Mouse (Mus musculus): ENCODE data around the gene Ago1. TPM values are rescaled to one million over a fixed set of nuclear protein-coding genes. Genes with fewer than 3 reads are reported as not detected.

Ago1 gene
- polyA plus RNA-seq, 1 experiment from 2014 or later, result 23.4 TPM

DNA sequence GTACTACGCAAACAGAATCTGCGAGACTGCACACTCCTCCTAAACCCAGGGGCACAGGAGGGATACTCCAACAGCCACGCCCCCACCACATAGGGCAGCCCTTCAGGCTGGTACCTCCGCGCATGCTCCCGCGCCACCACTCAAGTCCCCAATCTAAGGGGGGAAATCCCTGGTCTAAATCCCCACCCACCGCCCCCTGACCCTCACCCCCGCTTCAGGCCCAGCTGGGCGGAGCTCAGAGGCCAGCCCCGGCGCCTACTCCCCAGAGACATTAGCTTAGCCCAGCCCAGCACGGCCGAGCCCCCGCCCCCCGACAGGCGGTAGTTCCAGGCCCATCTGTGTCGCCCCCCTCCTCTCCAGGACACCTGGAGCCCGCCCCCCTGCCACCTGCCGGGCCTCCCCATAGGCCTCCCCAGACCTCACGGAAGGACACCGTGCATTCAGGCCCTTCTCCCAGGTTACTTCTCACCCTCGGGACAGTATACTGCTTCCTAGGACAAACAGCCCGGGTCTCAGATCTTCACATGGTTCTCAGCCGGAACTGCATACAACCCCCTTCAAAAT lies 580 bp downstream of the Ago1 start:
- no peaks in the 10 kb centered on the region for H3K9me3 ChIP-seq

GRCm38 (mm10) chr4:126466251-126466750 lies 2.1 kb downstream of the Ago1 start:
- Histone ChIP-seq H3K9me3 (no peaks in the 10 kb centered on the region), H3K4me3 (replicated peaks) (peak overlapping the region; percentile 91), H3K4me1 (peaks cover 55% of the 10 kb centered on the region), H3K27ac (peak overlapping the region; percentile 99), H3K9ac (peak overlapping the region; percentile 94), H3K4me2 (peak overlapping the region; percentile 74), H3K36me3 (replicated peaks) (peaks cover 6% of the 10 kb centered on the region; the same call in 1 of the 2 replicates), H3K27me3 (no peaks in the 10 kb centered on the region)
- WGBS, result 6% methylated on average over 8 of the region's 8 CpGs
- ATAC-seq (ENCODE audit: low FRiP score), result no peak

More for the DNA sequence above, 580 bp downstream of the Ago1 start:
- WGBS, result under 1% methylated on average over 25 of the region's 25 CpGs
- peak overlapping the region; percentile 99 for H3K27ac ChIP-seq
- H3K4me3 ChIP-seq (replicated peaks), result peak overlapping the region; percentile 91
- ATAC-seq (ENCODE audit: low FRiP score), result peak; percentile 69
- H3K36me3 ChIP-seq (replicated peaks), result no peaks in the 10 kb centered on the region
- H3K4me2 ChIP-seq, result peak overlapping the region; percentile 74
- H3K4me1 ChIP-seq, result peaks cover 49% of the 10 kb centered on the region
- H3K9ac ChIP-seq, result peak overlapping the region; percentile 94
- no peaks in the 10 kb centered on the region for H3K27me3 ChIP-seq

- H3K36me3 ChIP-seq (replicated peaks), result peaks cover 10% of the 10 kb centered on the region
- peaks cover 56% of the 10 kb centered on the region for H3K4me1 ChIP-seq
- no peaks in the 10 kb centered on the region for H3K27me3 ChIP-seq
- peak overlapping the region; percentile 94 for H3K9ac ChIP-seq
- peak overlapping the region; percentile 99 for H3K27ac ChIP-seq
- H3K9me3 ChIP-seq, result no peaks in the 10 kb centered on the region
- H3K4me2 ChIP-seq, result peak overlapping the region; percentile 74
- WGBS, result under 1% methylated on average over 8 of the region's 8 CpGs
- H3K4me3 ChIP-seq (replicated peaks), result peak overlapping the region; percentile 91
- peak; percentile 72 for ATAC-seq (ENCODE audit: low FRiP score)
Measured at GRCm38 (mm10) chr4:126465843-126466242, 2.5 kb downstream of the Ago1 start.

GRCm38 (mm10) chr4:126464892-126465235 lies 3.5 kb downstream of the Ago1 start:
- 3% methylated on average over 2 of the region's 2 CpGs for WGBS
- H3K36me3 ChIP-seq (replicated peaks), result peaks cover 19% of the 10 kb centered on the region
- H3K9me3 ChIP-seq, result no peaks in the 10 kb centered on the region
- peak overlapping the region; percentile 91 for H3K4me3 ChIP-seq (replicated peaks)
- no peak for ATAC-seq (ENCODE audit: low FRiP score)
- no peaks in the 10 kb centered on the region for H3K27me3 ChIP-seq
- H3K4me1 ChIP-seq, result peaks cover 60% of the 10 kb centered on the region
- H3K4me2 ChIP-seq, result peak overlapping the region; percentile 74
- peak overlapping the region; percentile 94 for H3K9ac ChIP-seq
- peak overlapping the region; percentile 99 for H3K27ac ChIP-seq

GRCm38 (mm10) chr4:126464189-126464891 lies 4.0 kb downstream of the Ago1 start:
- H3K36me3 ChIP-seq (replicated peaks), result peaks cover 25% of the 10 kb centered on the region
- H3K27ac ChIP-seq, result peak overlapping the region; percentile 99
- WGBS, result 14% methylated on average over 4 of the region's 4 CpGs
- ATAC-seq (ENCODE audit: low FRiP score), result no peak
- no peaks in the 10 kb centered on the region for H3K27me3 ChIP-seq
- H3K4me1 ChIP-seq, result peaks cover 60% of the 10 kb centered on the region
- peak overlapping the region; percentile 94 for H3K9ac ChIP-seq
- H3K9me3 ChIP-seq, result no peaks in the 10 kb centered on the region
- H3K4me2 ChIP-seq, result peak overlapping the region; percentile 74
- peak overlapping the region; percentile 91 for H3K4me3 ChIP-seq (replicated peaks)

DNA sequence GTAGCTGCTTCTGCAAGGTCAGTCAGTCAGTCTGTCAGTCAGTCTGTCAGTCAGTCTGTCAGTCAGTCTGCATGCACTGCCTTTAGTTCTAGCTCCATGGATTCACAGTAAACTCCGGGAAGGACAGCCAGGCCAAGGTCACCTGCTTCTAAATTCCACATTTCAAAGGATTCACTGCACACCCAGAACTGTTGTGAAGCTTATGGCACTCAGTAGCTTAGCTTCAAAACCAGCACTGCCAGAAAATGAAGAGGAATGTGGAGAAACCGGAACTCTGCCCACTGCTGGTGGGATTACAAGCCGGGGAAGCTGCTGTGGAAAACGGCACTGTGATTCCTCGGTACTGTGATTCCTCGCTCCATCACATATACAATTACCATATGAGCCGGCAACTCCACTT lies 12.9 kb downstream of the Ago1 start:
- H3K36me3 ChIP-seq (replicated peaks), result peaks cover 98% of the 10 kb centered on the region
- WGBS, result 92% methylated on average over 7 of the region's 7 CpGs
- no peak overlapping the region for H3K4me2 ChIP-seq
- ATAC-seq (ENCODE audit: low FRiP score), result no peak
- H3K27me3 ChIP-seq, result no peaks in the 10 kb centered on the region
- 0 out of 2 replicates have a peak overlapping the region, but pooled peaks have one; percentile 13 for H3K27ac ChIP-seq
- no peaks in the 10 kb centered on the region for H3K4me1 ChIP-seq
- H3K9me3 ChIP-seq, result no peaks in the 10 kb centered on the region
- H3K4me3 ChIP-seq (replicated peaks), result no peak overlapping the region
- no peak overlapping the region for H3K9ac ChIP-seq

DNA sequence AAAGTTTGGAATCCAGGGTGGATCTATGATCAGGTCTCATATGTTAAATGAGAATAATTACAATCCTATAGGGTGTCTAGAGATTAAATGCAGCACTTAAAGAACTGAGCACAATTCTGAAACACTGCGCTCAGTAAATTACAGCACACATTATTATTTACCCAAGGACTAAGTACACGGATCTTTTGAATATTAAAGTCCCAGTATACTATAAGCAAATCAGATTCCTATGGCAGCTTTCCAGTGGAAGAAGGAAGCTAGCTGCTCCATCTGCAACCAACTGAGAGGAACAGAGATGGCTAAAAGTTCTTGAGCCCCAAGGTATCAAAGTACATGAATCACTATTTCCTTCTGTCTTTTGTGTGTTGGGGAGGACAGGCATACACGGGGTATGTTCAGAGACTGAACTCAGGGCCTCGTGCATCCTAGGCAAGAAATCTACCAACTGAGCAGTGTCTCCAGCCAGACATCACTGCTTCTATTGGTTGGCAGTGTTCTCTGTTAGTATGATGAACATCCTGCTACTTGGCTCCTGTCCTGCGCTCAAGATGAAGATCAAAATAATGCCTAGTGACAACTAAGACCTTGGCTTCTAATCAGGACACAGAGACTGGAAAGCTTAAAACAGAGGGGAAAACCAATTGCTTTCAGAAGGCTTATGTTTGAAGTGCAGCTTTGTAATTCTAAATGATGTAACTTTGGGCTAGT lies 13.7 kb downstream of the Ago1 start:
- H3K36me3 ChIP-seq (replicated peaks), result peaks cover 96% of the 10 kb centered on the region
- H3K4me3 ChIP-seq (replicated peaks), result no peak overlapping the region
- WGBS, result 94% methylated on average over 5 of the region's 5 CpGs
- no peaks in the 10 kb centered on the region for H3K4me1 ChIP-seq
- H3K27me3 ChIP-seq, result no peaks in the 10 kb centered on the region
- H3K9ac ChIP-seq, result no peak overlapping the region
- ATAC-seq (ENCODE audit: low FRiP score), result no peak
- no peaks in the 10 kb centered on the region for H3K9me3 ChIP-seq
- no peak overlapping the region for H3K4me2 ChIP-seq
- no peak overlapping the region for H3K27ac ChIP-seq

DNA sequence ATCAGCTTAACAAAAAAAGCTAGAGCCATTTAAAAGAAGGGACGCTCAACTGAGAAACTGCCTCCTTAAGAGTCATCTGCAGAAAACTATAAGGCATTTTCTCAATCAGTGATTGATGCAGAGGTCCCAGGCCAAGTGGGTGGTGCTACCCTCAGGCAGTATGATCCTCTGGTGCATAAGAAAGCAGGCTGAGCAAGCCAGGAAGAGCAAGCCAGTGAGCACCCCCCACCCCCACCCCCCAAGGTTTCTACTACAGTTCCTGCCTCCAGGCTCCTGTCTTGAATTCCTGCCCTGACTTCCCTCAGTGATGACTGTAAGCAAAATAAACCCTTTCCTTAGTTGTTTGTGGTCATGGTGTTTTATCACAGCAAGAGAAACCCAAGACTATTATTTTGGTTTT lies 18.1 kb downstream of the Ago1 start:
- Histone ChIP-seq H3K4me1 (no peaks in the 10 kb centered on the region), H3K27ac (no peak overlapping the region), H3K4me2 (no peak overlapping the region), H3K9ac (no peak overlapping the region), H3K27me3 (no peaks in the 10 kb centered on the region), H3K36me3 (replicated peaks) (peaks cover 90% of the 10 kb centered on the region), H3K9me3 (no peaks in the 10 kb centered on the region), H3K4me3 (replicated peaks) (no peak overlapping the region)
- ATAC-seq (ENCODE audit: low FRiP score), result no peak
- WGBS, result 90% methylated on average over 1 of the region's 1 CpGs

DNA sequence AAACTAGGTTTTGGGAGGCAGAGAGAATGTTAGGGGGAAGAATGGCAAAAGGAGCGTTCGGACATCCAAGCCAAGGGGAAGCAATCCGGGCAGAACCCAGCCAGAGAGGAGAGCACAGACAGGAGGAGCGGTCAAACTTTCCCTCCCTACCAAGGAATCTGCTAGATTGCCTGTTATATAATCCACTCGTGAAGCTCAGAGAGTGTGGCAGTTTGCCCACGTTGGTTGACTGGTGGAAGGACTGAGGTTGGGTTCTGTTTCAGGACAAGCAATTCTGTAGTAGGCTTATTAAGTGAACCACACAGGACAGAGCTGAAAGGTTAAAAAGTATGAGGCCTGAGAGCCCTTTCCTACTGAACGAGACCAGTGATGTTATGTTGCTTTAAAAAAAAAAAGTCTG lies 21.3 kb downstream of the Ago1 start:
- no peak for ATAC-seq (ENCODE audit: low FRiP score)
- Histone ChIP-seq H3K4me3 (replicated peaks) (no peak overlapping the region), H3K27ac (no peak overlapping the region), H3K27me3 (no peaks in the 10 kb centered on the region), H3K9ac (no peak overlapping the region), H3K9me3 (no peaks in the 10 kb centered on the region), H3K4me2 (no peak overlapping the region), H3K36me3 (replicated peaks) (peaks cover 84% of the 10 kb centered on the region), H3K4me1 (no peaks in the 10 kb centered on the region)
- WGBS, result 90% methylated on average over 7 of the region's 7 CpGs

DNA sequence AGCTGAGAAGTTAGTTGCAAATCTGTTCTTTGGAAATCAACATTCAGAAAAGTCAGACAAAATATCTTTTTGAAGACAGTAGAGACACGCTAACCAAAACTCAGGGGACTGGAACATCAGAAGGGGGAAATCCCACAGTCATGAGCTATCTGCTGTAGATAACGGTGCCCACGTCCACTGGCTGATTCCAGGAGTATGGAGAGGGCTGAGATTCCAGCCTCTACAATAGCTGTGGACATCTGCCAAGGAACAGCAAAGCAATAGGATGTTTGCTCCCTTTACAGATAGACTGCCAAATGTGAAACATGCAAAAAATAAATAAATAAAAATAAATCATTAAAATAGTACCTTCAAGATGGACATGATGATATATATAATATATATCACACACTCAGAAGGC lies 23.9 kb downstream of the Ago1 start:
- Histone ChIP-seq H3K4me2 (no peak overlapping the region), H3K9me3 (no peaks in the 10 kb centered on the region), H3K27ac (no peak overlapping the region), H3K36me3 (replicated peaks) (peaks cover 87% of the 10 kb centered on the region), H3K4me3 (replicated peaks) (no peak overlapping the region), H3K9ac (no peak overlapping the region), H3K4me1 (no peaks in the 10 kb centered on the region), H3K27me3 (no peaks in the 10 kb centered on the region)
- no peak for ATAC-seq (ENCODE audit: low FRiP score)
- 90% methylated on average over 3 of the region's 3 CpGs for WGBS

DNA sequence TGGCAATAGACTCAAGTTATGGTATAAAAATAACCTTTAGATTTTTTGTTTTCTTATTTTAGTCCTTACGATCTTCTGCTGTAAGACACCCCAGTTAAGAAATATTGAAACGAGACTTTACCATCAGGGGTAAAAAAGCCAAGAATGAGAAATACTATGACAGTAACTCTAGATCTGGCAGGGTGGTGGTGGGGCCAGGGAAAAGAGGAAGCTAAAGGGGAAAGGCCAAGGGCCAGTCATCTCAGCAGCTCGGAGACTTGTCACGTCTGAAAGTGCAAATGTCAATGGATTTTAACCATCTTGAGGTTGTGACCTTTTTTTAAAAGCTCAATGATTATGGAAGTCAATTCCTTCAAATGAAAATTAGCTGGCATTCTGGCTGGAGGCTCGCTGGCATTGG lies 30.1 kb downstream of the Ago1 start:
- Histone ChIP-seq H3K4me3 (replicated peaks) (no peak overlapping the region), H3K4me1 (no peaks in the 10 kb centered on the region), H3K4me2 (no peak overlapping the region), H3K36me3 (replicated peaks) (peaks cover 83% of the 10 kb centered on the region), H3K27ac (no peak overlapping the region), H3K9ac (no peak overlapping the region), H3K27me3 (no peaks in the 10 kb centered on the region), H3K9me3 (no peaks in the 10 kb centered on the region)
- 87% methylated on average over 5 of the region's 5 CpGs for WGBS
- no peak for ATAC-seq (ENCODE audit: low FRiP score)

- H3K4me2 ChIP-seq, result no peak overlapping the region
- H3K9ac ChIP-seq, result no peak overlapping the region
- H3K27me3 ChIP-seq, result no peaks in the 10 kb centered on the region
- H3K36me3 ChIP-seq (replicated peaks), result peaks cover 64% of the 10 kb centered on the region
- no peak for ATAC-seq (ENCODE audit: low FRiP score)
- no peaks in the 10 kb centered on the region for H3K4me1 ChIP-seq
- no peaks in the 10 kb centered on the region for H3K9me3 ChIP-seq
- H3K4me3 ChIP-seq (replicated peaks), result no peak overlapping the region
- H3K27ac ChIP-seq, result no peak overlapping the region
- WGBS, result 69% methylated on average over 2 of the region's 2 CpGs
Measured at GRCm38 (mm10) chr4:126436268-126436667, 32.1 kb downstream of the Ago1 start.

Measured in forebrain, embryonic 12.5 days (tissue).